Mouse (Mus musculus) B cell, adult 2 months (primary cell): ENCODE measurements around the gene Hectd1.

ENCODE experiments used
- DNase-seq, 2 experiments: peaks; one replicate each; pipeline ENCODE4 v3.0.0; 2022

The Hectd1 gene

GRCm38 (mm10) chr12:51767454-51767853, 61.9 kb downstream of the Hectd1 start:
- DNase-seq: no peak

- no peak for DNase-seq
Measured at GRCm38 (mm10) chr12:51759374-51759773, 70.0 kb downstream of the Hectd1 start.

DNA sequence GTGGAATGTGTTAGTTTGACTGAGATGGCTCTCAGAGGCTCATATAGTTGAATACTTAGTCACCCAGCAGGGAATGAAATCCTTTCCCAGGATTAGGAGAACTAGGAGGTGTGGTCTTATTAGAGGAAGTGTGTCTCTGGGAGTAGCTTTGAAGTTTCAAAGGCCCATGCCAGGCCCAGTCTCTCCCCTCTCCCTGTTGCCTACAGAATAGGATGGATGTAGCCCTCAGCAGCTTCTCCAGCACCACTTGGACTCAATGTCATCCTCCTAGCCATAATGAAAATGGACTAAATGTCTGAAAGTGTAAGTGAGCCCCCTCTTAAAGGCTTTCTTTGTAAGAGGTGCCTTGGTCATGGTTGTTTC, 72.8 kb downstream of the Hectd1 start:
- no peak for DNase-seq

DNA sequence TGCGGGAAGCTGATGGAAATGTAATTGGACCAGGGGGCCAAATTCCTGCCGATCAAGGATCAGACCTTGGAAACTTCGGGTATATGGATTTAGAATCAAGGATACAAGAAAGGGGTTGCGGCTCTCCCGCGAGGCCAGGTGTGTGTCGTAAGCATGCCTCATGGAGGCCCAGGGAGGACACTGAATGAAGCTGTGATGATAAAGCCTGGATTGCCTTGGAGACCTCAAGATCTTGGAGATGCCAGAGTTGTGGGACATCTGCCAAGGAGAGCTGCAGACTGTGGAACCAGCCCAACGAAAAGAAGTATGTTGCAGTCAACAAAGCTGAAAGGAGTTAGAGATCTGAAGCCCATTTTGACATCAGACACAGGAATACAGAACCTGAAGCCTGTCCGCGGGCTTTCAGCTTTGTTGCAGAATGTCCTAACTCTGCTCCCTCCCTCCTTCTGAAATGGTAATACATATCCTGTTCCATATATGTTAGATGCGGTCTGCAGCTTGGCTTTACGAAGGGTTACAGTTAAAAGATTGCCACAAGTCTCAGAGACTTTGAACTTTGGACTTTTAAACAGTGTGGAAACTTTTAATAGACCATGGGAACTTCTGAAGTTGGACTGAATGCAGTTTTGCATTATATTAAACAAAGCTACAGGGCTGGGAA, 73.3 kb downstream of the Hectd1 start:
- no peak for DNase-seq

GRCm38 (mm10) chr12:51747348-51747747, 82.0 kb downstream of the Hectd1 start:
- no peak for DNase-seq

- DNase-seq: no peak
Measured at GRCm38 (mm10) chr12:51744957-51745356, 84.4 kb downstream of the Hectd1 start.

- DNase-seq: peak; percentile 62 to 67
Measured at GRCm38 (mm10) chr12:51741690-51742089, 87.6 kb downstream of the Hectd1 start.

DNA sequence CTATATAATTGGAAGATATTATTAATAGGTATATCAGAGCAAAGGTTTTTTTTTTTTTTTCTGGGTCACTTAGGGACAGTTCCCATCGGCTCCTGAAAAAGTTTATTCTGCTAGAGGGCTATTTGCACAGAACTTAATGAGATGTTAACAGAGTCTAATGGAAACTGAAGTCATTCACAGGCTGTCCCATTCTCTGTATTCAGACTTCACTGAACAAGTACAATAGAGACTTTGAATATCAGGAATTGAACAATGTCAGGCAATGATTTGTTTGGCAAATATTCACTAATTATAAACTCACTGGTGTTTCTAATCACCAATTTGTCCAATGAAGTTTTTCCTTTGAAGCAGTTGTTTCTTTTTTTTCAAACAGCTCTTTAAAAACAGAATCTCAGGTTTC, 92.5 kb downstream of the Hectd1 start:
- DNase-seq: no peak

DNA sequence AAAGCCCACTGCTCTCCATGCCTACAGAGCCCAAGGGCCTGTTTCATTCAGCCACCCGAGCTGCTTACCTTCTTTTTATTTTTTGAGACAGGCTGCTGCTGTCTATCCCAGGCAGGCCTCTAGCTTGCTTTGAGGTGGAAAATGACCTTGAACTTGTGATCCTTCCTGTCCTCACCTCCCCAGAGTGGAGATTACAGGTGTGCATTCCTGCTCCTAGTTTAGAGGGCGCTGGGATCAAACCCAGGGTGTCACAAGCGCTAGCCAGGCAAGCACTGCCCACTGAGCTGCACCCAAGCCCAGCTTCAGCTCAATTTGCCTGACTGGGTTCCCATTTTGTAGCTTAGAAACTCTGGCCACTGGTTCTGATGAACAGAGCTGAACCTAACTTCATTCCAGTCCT, 93.0 kb downstream of the Hectd1 start:
- DNase-seq: no peak

- DNase-seq: no peak
Measured at GRCm38 (mm10) chr12:51735840-51736271, 93.5 kb downstream of the Hectd1 start.

DNA sequence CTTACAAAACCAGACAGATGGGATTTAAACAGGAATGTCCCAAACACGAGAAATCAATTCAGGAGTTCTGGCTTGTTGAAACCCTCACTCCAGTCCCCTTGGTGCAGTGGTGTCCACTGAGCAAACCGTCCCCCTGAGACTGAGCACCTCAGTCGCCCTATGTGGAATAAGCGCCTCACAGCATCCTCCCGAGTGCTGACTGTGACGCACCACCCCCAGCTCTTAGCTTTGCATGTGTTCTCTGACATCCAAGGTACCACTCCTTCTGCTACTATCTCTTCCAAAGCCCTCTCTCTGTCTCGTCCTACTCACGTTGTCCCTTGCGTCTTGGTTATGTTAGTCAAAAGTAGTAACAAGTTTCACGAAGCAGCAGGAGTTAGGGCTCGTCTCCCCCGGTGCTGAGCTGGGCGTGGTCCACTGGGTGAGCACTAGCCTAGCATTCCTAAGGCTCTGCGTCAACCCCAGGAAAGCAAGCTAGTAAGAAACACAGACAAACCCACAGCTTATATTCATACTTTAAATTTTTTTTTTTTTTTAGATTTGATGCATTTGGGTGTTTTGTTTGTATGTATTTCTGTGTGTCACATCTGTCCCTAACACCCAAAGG, 94.6 kb downstream of the Hectd1 start:
- no peak for DNase-seq

DNA sequence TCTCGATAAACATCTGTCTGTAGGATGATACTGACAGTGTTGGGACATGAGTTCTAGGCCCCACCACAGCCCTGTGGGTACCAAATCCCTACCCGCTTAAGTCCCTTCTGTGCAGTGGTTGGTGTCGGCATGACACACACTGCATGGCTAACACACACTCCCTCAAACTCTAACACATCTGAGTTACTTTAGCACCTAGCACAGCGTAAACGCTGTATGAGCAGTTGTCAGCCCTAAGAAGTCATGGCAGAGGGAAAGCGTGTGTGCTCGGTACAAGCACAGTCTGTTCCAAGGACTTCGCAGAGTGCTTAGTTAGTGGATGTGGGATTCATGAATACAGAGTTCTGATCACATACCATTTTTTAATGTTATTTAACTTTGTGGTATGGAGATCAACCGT, 99.5 kb downstream of the Hectd1 start:
- no peak for DNase-seq

DNA sequence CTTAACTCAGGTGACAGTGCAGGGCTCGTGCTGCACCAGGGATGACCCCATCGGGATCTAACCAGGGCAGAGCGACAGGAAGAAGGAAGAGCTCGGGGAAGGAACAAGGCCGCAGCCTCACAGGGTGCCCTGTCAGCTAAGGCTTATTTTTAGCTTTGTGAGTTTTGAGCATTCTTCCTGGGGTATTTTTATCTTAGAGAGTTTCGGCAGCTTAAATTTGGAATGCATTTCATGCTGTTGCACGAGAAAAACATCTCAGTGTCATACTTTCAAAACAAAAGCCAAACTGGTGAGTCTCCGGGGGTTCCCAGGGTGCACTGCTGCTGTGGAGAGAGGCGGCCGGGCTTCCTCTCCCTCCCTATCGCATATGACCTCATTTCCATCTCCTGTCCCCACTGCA, 100.3 kb downstream of the Hectd1 start:
- no peak for DNase-seq

GRCm38 (mm10) chr12:51721836-51722235, 107.5 kb downstream of the Hectd1 start:
- no peak for DNase-seq

GRCm38 (mm10) chr12:51718617-51719016, 110.7 kb downstream of the Hectd1 start:
- no peak for DNase-seq

DNA sequence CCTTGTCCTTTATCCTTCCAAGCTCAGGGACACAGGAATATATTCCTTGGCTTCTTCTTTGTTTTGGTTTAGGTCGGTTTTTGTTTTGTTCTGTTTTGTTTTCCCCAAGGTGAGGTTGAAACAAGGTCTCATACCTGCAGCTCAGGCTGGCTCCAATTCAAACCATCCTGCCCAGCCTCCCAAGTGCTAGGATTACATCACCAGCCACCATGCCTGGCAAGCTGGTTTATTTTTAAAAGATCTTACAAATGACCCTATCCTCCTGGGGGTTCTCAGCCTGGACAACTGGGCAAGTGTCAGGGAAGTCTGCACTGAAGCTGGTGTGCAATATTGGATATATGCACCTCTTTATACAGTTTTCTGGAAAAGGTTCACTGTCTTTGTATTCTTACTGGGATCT, 116.7 kb downstream of the Hectd1 start:
- no peak for DNase-seq

DNA sequence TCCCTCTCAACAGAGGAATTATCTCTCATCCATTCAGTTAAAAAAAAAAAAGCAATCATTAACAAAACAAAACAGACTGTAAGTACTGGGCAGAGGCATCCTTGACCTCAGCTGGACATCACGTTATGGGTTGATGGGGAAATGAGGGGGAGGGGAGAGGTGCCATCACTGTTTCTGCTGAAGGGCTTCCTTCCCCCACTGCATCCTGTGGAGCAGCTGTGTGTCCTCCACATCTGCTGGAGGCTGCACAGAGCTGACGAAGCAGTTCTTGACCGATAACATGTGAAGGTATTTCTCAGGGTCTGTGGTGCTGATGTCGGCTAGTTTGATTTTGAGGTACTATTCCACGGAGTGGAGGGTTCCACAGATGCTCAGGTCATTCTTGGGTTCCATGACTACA, 119.2 kb downstream of the Hectd1 start:
- no peak for DNase-seq

- no peak for DNase-seq
Measured at GRCm38 (mm10) chr12:51709741-51710140, 119.6 kb downstream of the Hectd1 start.

GRCm38 (mm10) chr12:51708941-51709686, 120.2 kb downstream of the Hectd1 start:
- no peak for DNase-seq

DNA sequence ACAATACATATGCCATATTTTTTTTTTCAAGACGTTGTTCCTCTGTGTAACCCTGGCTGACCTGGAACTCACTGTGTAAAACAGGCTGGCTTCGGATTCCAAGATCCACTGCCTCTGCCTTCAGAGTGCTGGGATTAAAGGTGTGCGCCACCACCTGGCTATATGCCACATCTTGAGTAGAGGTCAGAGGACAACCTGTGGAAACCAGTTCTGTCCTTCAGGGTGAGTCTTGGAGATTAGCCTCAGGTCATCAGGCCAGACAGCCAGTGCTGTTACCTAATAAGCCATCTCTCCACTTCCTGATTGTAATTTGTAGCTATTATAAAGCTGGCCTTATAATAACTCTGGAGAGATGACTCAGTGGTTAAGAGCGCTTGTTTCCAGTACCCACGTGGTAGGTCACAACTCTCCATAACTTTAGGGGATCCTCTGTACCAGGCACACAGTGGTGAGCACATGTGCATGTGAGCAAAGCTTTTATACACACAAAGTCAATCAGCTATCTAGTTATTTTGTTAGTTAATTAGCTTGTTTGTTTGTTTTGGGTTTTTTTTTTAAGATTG, 122.6 kb downstream of the Hectd1 start:
- no peak for DNase-seq

DNA sequence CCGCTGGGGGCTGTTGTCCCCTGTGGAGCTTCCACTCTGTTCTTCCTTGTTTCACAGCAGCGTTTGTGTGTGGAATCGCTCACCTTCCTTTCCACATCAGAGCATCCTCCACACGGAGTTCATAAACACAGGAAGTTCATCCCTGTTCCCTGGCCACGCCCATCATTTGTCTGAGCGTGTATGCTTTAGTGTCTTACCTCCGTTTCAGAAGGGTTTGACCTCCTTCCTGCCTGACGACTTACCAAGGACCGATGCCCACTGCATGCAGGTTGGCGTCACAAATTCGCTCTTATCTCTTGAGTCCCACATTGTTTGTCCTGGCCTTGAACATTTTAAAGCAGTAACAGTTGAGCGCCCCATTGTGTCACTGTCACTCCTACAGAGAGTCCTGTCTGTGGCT, 123.6 kb downstream of the Hectd1 start:
- no peak for DNase-seq

- no peak for DNase-seq
Measured at GRCm38 (mm10) chr12:51704572-51704971, 124.8 kb downstream of the Hectd1 start.

DNA sequence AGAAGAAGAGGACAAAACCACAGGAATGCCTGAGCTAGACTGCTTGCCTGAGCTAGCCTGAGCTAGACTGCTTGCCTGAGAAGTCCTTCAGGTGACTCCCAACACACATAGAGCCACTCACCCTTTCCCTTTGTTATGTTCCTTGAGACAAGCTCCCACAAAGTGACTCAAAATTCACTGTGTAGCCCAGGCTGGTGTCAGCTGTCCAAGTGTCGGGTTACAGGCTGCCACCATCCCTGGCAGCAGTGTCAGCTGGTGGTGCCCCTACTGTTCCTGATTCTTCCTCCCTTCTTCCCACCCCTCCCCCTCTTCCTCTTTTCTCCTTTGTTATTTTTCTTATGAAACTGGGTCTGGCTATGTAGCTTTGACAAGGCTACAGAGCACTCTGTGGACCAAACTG, 125.5 kb downstream of the Hectd1 start:
- DNase-seq: no peak

DNA sequence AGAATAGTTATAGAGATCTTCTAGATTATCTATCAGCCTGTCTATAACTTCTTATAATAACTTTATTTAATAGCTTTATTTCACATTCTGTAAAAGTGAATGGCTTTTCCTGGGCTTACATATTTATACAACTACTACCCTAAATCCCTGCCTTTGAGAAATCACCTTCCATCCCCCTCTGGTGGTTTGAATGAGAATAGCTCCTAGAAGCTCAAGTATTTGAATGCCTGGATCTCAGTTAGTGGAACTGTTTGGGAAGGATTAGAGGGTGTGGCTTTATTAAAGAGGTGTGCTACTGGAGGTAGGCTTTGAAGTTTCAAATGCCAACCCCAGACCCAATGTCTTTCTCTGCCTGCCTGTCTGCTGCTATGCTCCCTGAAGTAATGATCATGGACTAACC, 127.6 kb downstream of the Hectd1 start:
- peak in 1 of 2 experiments; percentile 12 for DNase-seq
